Mouse (Mus musculus) liver, postnatal 0 days (tissue): ENCODE data around the gene Vnn1. TPM values are rescaled to one million over a fixed set of nuclear protein-coding genes. Genes with fewer than 3 reads are reported as not detected.

Experiments used
- ATAC-seq: fragments of 200-750 bp; cut with Nextera tagmentation; 2 replicates; pipeline ENCODE4 v1.8.0; 2017; ENCODE audit warnings: mild to moderate bottlenecking, moderate library complexity
- DNase-seq: peaks from one replicate; pipeline ENCODE4 v3.0.0-alpha.2; 2016
- H3K27ac ChIP-seq: fragments of 300-500 bp; sonication (generic); 2 replicates; pipeline ENCODE4 v1.5.1; 2014; ENCODE audit warnings: antibody characterized with exemption, moderate library complexity, mild to moderate bottlenecking, low read depth
- H3K27me3 ChIP-seq: fragments of 300-500 bp; sonication (generic); 2 replicates; pipeline ENCODE4 v1.6.1; 2014; ENCODE audit warnings: low read length, control low read depth, mixed read lengths; ENCODE audit not compliant: insufficient read depth
- H3K36me3 ChIP-seq: fragments of 300-500 bp; sonication (generic); replicated peaks from 2 replicates; pipeline ENCODE4 v1.6.1; 2014; ENCODE audit warnings: mild to moderate bottlenecking, control low read depth, low read length, moderate library complexity, mixed read lengths; ENCODE audit not compliant: insufficient read depth
- H3K4me1 ChIP-seq: fragments of 300-500 bp; sonication (generic); 2 replicates; pipeline ENCODE4 v1.6.1; 2014; ENCODE audit warnings: antibody characterized with exemption, mild to moderate bottlenecking, control low read depth; ENCODE audit not compliant: insufficient read depth
- H3K4me2 ChIP-seq: fragments of 300-500 bp; sonication (generic); 2 replicates; pipeline ENCODE4 v1.6.1; 2014; ENCODE audit warnings: low read depth, mild to moderate bottlenecking, low read length, moderate library complexity, mixed read lengths
- H3K4me3 ChIP-seq: fragments of 300-500 bp; sonication (generic); 2 replicates; pipeline ENCODE4 v1.5.1; 2014; ENCODE audit warnings: low read depth, low read length
- H3K9ac ChIP-seq: fragments of 300-500 bp; sonication (generic); replicated peaks from 2 replicates; pipeline ENCODE4 v1.6.1; 2014; ENCODE audit warnings: mild to moderate bottlenecking, moderate library complexity
- H3K9me3 ChIP-seq: fragments of 300-500 bp; sonication (generic); 2 replicates; pipeline ENCODE4 v1.6.1; 2016; ENCODE audit warnings: mild to moderate bottlenecking, control low read depth, low read length, mixed read lengths
- CTCF ChIP-seq: sonication (generic); IDR thresholded peaks from 2 replicates; pipeline ENCODE4 v1.5.1; 2016; ENCODE audit warnings: antibody characterized with exemption, low read depth
- EP300 ChIP-seq: IDR thresholded peaks from 2 replicates; pipeline ENCODE4 v1.6.1; 2016; ENCODE audit warnings: antibody characterized with exemption, low read depth, mild to moderate bottlenecking
- WGBS: fragments of 180-500 bp; shearing (Covaris S2); extraction: QIAGEN DNeasy Blood & Tissue Kit; methylation state at CpG from one replicate; pipeline ENCODE4 v1.1.7; 2014; ENCODE audit not compliant: insufficient replicate concordance; 5-methylcytosine and 5-hydroxymethylcytosine counted together
- polyA plus RNA-seq: library from polyadenylated mRNA; unstranded; fragments of >200 nt; fragmentation: Nextera tagmentation; extraction: Ambion mirVana; gene quantifications from 2 replicates; pipeline ENCODE4 v1.2.1, GENCODE M21; 2015

Vnn1 gene
- polyA plus RNA-seq, 1 experiment from 2014 or later = 20.5 TPM

GRCm38 (mm10) chr10:23884910-23885309 lies 9.6 kb upstream of the Vnn1 start:
- H3K9ac ChIP-seq = no peak overlapping the region
- H3K27me3 ChIP-seq = no peaks in the 10 kb centered on the region
- WGBS = 51% methylated on average over 1 of the region's 1 CpGs
- no peak for DNase-seq
- no peaks in the 10 kb centered on the region for H3K4me1 ChIP-seq
- H3K9me3 ChIP-seq = no peaks in the 10 kb centered on the region
- peak overlapping the region; percentile 81 for H3K27ac ChIP-seq
- ATAC-seq = peak; percentile 87
- TF ChIP-seq EP300 = peak; percentile 64; the same call in 1 of the 2 replicates
- TF ChIP-seq CTCF = no peak
- H3K36me3 ChIP-seq = no peaks in the 10 kb centered on the region
- H3K4me3 ChIP-seq = no peak overlapping the region
- no peak overlapping the region for H3K4me2 ChIP-seq

DNA sequence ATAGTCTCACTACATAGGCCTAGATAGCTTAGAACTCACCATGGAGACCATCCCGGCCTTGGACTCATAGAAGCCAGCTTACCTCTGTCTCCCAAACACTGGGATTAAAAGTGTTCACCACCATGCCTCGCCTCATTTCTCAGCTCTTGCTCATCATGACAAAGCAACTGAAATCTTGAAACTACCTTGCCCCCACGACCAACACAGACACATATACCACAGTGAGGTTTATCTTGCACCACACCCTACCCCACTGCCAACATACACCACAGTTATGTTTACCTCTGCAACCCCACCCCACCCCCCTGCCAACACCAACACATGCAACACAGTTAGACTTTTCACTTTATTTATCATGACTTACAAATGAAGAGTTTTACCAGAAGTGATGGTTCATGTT lies 8.4 kb upstream of the Vnn1 start:
- H3K27ac ChIP-seq = no peak overlapping the region; the same call in 1 of the 2 replicates
- DNase-seq (no peak), ATAC-seq (no peak)
- no peak overlapping the region for H3K4me2 ChIP-seq
- H3K9me3 ChIP-seq = no peaks in the 10 kb centered on the region
- H3K4me1 ChIP-seq = no peaks in the 10 kb centered on the region
- H3K9ac ChIP-seq = no peak overlapping the region
- H3K27me3 ChIP-seq = no peaks in the 10 kb centered on the region
- WGBS = 52% methylated on average over 3 of the region's 3 CpGs
- H3K36me3 ChIP-seq = no peaks in the 10 kb centered on the region
- no peak overlapping the region for H3K4me3 ChIP-seq
- TF ChIP-seq EP300 = no peak
- TF ChIP-seq CTCF = no peak

- H3K4me2 ChIP-seq = no peak overlapping the region
- no peak for DNase-seq
- H3K9ac ChIP-seq = no peak overlapping the region
- ATAC-seq = peak; percentile 73
- no peak overlapping the region for H3K4me3 ChIP-seq
- H3K9me3 ChIP-seq = no peaks in the 10 kb centered on the region
- 64% methylated on average over 1 of the region's 1 CpGs for WGBS
- no peaks in the 10 kb centered on the region; the same call in 1 of the 2 replicates for H3K4me1 ChIP-seq
- H3K27ac ChIP-seq = no peak overlapping the region
- H3K36me3 ChIP-seq = no peaks in the 10 kb centered on the region
- no peaks in the 10 kb centered on the region for H3K27me3 ChIP-seq
- TF ChIP-seq EP300 (no peak), CTCF (no peak)
These were observed 1.5 kb upstream of the Vnn1 start for GRCm38 (mm10) chr10:23892987-23893386.

DNA sequence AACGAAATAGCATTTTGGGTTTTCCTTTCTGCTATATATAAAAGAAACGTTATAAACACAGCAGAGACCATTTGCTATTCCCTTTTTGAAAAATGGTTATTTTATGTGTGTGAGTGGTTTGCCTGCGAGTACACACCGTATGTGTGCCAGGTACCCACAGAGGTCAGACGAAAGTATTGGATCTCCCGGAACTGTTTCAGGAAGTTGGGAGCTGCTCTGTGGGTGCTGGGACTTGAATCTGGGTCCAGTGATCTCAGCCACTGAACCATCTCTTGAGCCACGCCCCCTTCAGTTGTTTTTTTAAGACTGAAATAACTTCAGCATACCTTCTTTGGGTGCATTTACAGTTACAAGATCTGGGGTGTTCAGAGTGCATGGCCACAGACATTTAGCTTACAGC lies 888 bp downstream of the Vnn1 start:
- 71% methylated on average over 7 of the region's 7 CpGs for WGBS
- H3K9me3 ChIP-seq = no peaks in the 10 kb centered on the region
- ATAC-seq = no peak
- H3K36me3 ChIP-seq = no peaks in the 10 kb centered on the region
- H3K4me3 ChIP-seq = no peak overlapping the region
- H3K4me2 ChIP-seq = no peak overlapping the region
- DNase-seq = no peak
- no peak overlapping the region for H3K9ac ChIP-seq
- TF ChIP-seq EP300 (no peak), CTCF (no peak)
- no peaks in the 10 kb centered on the region for H3K27me3 ChIP-seq
- no peak overlapping the region for H3K27ac ChIP-seq
- H3K4me1 ChIP-seq = no peaks in the 10 kb centered on the region; the same call in 1 of the 2 replicates

- Histone ChIP-seq H3K9ac (no peak overlapping the region), H3K4me2 (no peak overlapping the region), H3K27ac (no peak overlapping the region), H3K27me3 (no peaks in the 10 kb centered on the region), H3K4me3 (no peak overlapping the region), H3K4me1 (no peaks in the 10 kb centered on the region), H3K36me3 (no peaks in the 10 kb centered on the region), H3K9me3 (no peaks in the 10 kb centered on the region)
- DNase-seq = no peak
- 82% methylated on average over 3 of the region's 3 CpGs for WGBS
- TF ChIP-seq CTCF = no peak
- no peak for TF ChIP-seq EP300
- ATAC-seq = no peak
These were observed 6.6 kb downstream of the Vnn1 start for GRCm38 (mm10) chr10:23901119-23901518.

GRCm38 (mm10) chr10:23905661-23906060 lies 11.2 kb downstream of the Vnn1 start:
- Histone ChIP-seq H3K9me3 (no peaks in the 10 kb centered on the region), H3K36me3 (no peaks in the 10 kb centered on the region), H3K4me1 (no peaks in the 10 kb centered on the region), H3K9ac (no peak overlapping the region), H3K4me3 (no peak overlapping the region), H3K4me2 (no peak overlapping the region), H3K27ac (no peak overlapping the region), H3K27me3 (no peaks in the 10 kb centered on the region)
- ATAC-seq = no peak
- DNase-seq = no peak
- TF ChIP-seq EP300 (no peak), CTCF (no peak)
- 90% methylated on average over 1 of the region's 1 CpGs for WGBS

GRCm38 (mm10) chr10:23920056-23920455 lies 25.6 kb downstream of the Vnn1 start, which contains the start of gene Taar1:
Gene Taar1 (plus strand): TSS chr10:23920356.
- H3K27me3 ChIP-seq = no peaks in the 10 kb centered on the region
- no peak within 1 kb of the TSS for H3K9ac ChIP-seq
- no peaks in the 10 kb centered on the region for H3K9me3 ChIP-seq
- H3K36me3 ChIP-seq = no peaks in the 10 kb centered on the region
- no peak for ATAC-seq
- WGBS = 71% methylated on average over 4 of the region's 4 CpGs
- no peak within 1 kb of the TSS for H3K4me3 ChIP-seq
- no peak for TF ChIP-seq CTCF
- no peak for TF ChIP-seq EP300
- no peak within 1 kb of the TSS for H3K27ac ChIP-seq
- H3K4me1 ChIP-seq = no peaks in the 10 kb centered on the region
- H3K4me2 ChIP-seq = no peak within 1 kb of the TSS
- no peak for DNase-seq
